Mouse (Mus musculus): ENCODE measurements around the gene Gm340. TPM values are rescaled to one million over a fixed set of nuclear protein-coding genes. Genes with fewer than 3 reads are reported as not detected.

Gene Gm340
- 1 to 10 TPM; 8.7 to 9.0 TPM for total RNA-seq (2021)

DNA sequence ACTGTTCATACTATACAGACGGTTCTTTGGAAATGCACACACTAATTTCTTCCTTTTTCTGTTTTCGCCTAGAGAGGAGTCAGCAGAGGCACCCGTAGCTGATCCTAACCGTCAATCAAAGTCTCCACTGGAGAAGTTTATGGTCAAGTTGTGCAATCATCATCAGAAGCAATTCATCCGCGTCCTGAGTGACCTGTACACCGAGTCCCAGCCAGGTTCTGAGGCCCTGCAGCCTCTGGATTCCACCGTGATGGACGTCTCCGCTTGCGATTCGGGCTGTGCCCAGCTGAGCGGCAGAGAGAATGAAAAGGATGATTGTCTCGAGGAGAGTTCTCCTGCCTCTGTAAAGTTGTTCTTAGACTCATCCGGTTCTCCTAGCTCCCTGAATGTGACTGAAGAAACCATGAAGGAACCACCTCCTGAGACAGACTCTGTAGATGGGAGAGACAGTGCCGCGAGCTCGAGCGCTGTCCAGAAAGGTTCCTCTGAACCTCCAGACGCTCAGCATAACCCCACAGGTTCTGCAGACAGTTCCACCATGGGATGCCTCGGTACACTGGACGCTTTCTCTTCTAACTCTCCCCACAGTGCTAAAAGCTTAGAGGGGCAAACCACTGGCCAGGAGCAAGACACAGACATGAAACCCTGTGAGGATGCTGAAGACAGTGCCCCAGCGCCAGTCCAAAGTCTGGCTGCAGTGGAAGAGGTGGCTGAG lies at the start of gene Gm340:
Gm340 (plus strand) TSS at position 665 of the 715 bp plus-strand sequence.
- intact Hi-C loops (cut with DNase I), result no loop called here

DNA sequence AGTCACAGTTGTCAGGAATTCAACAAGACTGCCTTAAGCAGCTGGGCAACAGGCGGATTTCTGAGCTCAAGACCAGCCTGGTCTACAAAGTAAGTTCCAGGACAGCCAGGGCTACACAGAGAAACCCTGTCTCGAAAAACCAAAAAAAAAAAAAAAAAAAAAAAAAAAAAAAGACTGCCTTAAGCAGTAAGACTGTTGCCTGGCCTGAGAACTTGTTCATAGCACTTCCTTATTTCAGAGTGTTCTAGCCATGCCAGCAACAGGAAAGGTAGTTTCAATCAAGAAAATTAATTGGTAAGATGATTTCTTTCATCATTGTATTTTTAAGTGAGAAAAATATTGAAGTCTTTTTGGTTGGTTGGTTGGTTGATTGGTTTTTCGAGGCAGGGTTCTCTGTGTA lies 48.1 kb upstream of the Gm340 start:
- intact Hi-C loops (cut with DNase I), result no loop called here

More for the DNA sequence above, at the start of gene Gm340:
- DNase-seq, result no peak

DNA sequence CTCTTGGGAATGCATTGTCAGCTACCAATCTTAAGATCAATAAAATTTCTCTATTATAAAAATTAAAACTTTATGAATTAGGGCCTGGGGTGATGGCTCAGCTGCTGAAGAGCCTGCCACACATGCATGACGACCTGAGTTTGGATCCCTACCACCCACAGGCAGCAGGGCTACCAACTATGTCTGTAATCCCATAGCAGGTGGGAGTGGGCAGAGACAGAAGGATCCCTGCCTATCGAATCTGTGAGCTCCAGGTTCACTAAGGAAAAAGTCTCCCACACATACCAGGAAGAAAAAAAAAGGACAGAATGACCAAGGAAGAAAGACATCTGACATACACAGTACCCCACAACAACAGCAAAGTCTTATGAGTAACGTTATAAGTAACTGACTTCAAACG lies 25.2 kb upstream of the Gm340 start:
- intact Hi-C loops (cut with DNase I), result no loop called here
- DNase-seq, result no peak

More for the DNA sequence above, 48.1 kb upstream of the Gm340 start:
- no peak for DNase-seq

DNA sequence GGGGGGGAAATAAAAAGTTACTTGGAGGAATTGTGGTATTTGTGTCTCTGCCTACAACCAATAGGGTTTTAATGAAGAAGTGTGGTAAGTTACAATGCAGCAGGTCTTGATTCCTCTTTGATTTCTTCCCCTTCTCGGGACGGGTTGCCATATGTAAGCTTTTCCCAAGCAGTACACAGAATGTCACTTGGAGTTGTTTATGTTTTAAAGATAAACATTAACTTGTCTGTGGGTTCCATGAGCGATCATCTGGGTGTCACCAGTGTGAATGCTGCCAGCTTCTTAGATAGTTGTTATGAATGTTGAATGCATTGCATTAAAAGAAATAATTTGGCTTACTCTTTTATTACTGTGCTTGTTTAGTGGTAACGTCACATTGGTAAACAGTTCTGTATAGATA lies 24.7 kb upstream of the Gm340 start:
- DNase-seq, result no peak
- intact Hi-C loops (cut with DNase I), result no loop called here

DNA sequence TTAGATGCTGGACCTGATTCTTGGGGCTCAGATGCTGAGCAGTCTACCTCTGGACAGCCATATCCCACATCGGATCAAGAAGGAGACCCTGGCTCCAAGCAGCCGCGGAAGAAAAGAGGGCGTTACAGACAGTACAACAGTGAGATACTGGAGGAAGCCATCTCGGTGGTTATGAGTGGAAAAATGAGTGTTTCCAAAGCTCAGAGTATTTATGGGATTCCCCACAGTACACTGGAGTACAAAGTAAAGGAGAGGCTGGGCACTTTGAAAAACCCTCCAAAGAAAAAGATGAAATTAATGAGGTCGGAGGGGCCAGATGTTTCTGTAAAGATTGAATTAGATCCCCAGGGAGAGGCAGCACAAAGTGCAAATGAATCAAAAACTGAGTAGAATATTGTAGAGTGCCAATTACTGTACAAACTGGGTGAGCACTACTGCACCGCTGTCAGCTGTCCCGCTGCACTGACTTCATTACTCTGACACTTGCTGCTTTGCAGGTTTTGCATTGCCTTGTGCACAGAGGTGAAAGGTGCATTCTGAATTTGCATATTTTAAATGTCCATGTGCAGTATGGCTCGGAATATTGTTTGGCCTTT lies 23.2 kb upstream of the Gm340 start:
- intact Hi-C loops (cut with DNase I), result no loop called here
- no peak for DNase-seq

DNA sequence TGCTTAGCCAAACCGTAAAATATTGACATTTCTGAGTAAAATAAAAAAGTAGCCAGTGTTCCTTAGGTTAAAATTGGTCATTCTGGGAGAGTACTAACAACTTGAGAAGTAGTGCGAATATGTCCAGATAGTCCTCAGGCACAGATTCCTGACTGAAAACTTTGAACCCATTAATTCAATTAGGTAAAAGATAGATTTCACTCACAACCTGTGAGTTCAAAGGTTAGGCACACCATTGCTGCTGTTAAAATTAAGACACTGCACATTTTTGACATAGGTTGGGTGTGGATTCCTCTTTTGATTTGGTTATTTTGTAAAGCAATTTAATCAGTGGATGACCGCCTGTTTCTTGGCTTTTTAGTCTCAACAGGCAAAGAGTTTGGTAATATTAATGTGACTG lies 21.3 kb upstream of the Gm340 start:
- DNase-seq, result no peak
- intact Hi-C loops (cut with DNase I), result no loop called here

DNA sequence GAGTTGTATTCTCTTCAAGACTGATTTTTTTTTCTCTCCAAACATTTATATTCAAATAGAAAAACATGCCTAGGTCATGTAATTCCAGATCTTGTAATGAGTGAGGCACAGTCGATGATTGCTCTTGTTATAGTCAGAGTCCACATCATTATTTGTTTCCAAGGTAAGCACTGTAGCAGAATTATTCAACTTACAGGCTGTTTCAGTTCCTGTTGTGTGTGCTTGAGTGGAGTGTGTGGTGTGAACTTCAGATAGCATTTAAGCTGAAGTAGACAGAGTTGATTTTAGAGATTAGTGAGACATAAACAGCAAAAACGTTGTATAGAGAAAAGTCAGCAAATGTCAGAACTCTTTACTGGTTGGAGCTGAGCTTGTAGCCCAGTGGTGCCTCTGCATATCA lies 13.4 kb upstream of the Gm340 start:
- no peak for DNase-seq
- intact Hi-C loops (cut with DNase I), result no loop called here

DNA sequence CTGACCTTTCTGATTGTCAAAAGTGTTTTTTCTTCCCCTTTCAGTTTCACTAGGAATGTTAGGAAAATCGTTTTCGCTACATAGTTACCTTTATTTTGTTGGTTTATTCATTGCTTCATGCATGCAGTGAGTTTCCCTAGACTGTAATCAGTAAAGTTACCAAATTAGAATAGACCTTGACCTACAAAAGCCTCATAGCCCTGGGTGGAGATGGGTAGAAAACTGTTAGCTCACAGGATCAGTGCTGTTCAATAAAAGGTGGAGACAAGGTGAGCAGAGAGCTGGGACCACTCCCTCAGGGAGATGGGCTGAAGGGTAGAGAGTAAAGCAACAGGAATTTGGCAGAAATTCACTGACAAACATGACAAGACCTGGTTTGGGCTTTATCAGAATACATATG lies 8.5 kb upstream of the Gm340 start:
- intact Hi-C loops (cut with DNase I), result no loop called here
- no peak for DNase-seq

DNA sequence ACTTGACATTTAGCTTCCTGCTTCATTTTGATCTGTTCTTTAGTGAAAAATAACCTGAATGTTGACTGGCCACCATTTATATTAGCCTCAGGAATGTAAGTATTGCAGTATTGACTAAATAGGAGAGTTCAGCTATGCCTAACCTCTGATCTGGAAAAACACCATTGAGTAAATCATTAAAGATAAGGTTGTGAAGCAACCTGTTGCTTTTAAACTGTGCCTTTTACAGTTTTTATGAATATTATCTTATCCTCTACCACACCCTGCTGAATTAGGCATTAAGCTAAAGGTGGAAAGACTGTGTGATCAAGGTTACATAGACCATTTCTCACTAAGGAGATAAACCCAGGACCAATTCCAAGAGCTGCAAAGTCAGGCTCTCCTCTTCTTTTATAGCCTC lies 4.6 kb upstream of the Gm340 start:
- intact Hi-C loops (cut with DNase I), result no loop called here

DNA sequence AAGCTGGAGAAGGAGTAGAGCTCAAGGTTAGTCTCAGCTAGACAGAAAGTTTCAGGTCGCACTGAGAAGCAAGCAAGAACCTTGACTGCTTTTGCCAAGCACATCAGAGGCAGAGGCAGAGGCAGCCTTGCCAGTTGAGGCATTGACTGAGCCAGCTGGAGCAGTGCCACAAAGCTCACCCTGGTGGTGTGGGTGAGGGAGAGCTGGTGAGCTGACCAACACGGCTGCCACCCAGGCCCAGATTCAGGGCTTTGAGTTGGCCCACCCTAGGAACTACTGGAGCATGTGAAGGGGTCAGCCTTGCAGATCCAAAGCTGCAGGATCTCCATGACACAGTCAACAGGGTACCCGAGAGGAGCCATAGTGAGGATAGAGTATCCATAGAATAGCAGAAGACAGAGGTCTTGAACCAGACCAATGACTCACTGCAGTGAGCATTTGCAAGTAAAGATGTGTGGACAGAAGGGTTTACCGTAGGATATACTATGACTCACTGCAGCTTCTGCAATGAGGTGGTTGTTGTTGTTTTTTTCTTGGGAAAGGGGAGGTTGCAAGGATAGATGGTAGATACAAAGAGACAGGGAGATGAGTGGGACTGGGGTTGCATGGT lies 2.8 kb upstream of the Gm340 start:
- DNase-seq, result peak in 1 of 2 experiments; percentile 18
- intact Hi-C loops (cut with DNase I), result no loop called here

More for the DNA sequence above, 4.6 kb upstream of the Gm340 start:
- DNase-seq, result no peak

DNA sequence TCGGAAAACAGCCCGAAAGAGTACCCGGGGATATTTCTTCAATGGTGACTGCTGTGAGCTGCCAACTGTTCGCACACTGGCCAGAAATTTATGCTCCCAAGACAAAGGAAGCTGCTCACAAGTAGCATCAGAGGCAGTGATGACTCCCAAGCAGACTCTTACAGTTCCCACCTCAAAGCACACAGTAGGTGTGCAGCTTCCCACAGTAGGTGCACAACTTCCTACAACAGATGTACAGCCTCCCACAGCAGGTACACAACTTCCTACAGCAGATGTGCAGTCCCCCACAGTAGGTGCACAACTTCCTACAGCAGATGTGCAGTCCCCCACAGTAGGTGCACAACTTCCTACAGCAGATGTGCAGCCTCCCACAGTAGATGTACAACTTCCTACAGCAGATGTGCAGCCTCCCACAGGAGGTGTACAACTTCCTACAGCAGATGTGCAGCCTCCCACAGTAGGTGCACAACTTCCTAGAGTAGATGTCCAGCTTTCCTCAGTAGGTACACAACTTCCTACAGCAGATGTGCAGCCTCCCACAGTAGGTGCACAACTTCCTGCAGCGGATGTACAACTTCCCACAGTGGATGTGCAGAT lies 846 bp downstream of the Gm340 start:
- intact Hi-C loops (cut with DNase I), result no loop called here
- DNase-seq, result no peak

DNA sequence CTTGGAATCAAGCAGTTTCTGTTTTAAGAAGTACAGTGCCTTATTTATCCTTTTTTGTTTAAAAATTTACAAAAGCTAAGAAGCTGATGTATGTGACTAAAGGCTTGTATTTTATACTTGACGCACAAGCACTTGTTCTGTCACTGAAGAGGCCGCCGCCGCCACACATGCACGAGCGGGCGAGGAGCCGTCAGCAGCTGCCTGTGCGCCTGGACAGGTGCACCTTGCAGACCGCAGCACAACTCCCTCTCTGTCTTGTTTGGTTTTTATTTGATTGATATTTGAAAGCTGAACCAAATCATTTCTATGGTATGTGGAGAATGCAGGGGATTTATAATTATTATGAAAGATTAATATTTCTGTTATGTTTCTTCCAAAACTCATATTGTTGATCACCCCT lies 4.6 kb downstream of the Gm340 start:
- intact Hi-C loops (cut with DNase I), result no loop called here
- no peak for DNase-seq

DNA sequence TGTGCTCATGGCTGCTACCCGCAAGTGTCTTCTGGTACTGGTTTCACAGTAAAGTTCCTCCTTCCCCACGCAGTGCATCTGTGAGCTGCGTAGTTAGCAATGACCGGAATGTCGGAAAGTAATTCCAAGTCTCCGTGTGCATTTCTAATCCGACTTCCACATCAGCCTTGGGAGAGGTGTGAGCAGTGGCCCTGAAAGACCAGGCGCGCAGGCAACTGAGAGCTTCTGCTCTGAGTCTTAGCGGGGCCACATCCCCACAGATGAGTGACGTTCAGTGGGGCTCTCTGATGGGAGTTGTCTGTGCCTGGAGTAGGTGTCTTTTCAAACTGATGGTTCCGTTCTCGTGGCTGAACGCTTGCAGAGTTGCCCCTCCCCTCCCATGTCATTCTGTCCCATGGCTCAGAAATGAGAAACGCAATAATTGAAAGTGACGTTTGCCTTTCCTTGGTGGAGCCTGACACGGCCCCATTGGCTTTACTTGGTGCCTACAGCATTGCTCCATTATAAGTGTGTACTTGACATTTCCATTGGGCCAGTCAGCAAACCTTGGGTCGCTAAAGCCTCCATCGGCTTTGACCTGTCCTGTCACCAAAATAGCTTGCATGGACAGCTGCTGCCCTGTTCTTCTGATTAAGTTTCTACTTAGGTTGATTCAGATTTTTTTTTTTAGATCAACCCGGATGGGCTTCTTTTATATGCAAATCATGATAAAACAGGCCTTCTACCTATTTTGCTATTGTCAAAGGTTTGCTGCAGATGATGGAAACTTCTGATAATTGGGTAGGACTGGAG lies 5.5 kb downstream of the Gm340 start:
- intact Hi-C loops (cut with DNase I), result no loop called here
- no peak for DNase-seq

DNA sequence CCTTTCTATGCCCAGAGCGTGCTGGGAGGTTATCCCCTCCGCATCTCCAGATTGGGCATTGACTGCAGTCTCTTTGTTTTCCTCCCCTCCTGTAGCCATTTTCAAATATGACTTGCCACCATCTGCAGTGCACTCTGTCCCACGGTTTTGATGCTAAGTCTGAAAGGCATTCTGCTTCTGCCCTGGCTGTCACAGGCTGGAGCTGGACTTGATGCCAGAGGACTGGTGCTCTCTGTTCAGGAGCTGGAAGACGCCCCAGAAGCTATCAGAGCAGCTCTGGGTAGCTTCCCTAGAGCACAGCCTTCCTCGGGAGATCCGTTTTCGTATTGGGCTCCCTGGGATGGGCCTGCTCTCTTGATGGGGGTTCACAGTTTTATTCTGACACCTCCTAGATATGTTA lies 6.9 kb downstream of the Gm340 start:
- no peak for DNase-seq
- intact Hi-C loops (cut with DNase I), result no loop called here

DNA sequence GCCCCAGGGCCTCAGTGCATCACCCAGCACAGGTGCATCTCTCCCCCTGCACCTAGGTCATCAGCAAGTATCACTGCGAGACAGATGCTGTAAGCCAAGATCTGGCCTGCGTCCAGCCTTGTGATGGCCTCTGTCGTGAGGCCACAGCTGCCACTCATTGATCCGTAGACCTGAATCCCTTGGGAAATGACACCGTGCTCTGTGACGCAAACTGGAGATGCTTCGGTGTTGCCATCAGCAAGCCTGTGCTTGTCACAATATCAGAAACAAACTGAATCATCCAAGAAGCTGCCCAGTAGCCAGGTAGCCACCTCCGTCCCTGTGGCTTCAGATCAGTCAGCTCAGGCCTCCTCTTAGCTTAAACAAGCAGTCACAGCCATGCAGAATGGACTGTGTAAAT lies 7.5 kb downstream of the Gm340 start:
- intact Hi-C loops (cut with DNase I), result no loop called here
- DNase-seq, result no peak

DNA sequence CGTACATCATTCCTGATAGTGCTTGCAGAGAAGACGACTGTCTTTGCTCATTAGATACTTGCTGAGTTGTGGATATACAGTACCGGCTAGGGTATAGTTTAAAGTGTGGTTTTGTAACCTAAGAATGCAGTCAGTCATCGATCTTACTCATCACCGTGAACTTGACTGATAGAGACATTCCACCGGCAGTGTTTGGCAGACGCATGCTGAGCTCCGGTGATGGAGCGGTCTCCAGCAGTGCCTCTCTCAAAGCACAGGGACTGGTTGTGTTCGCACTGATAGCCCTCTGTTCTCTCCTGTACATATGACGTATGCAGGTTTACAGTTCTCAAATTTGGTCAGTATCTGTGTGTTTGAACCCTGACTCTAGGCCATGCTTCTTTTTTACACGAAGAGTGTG lies 9.6 kb downstream of the Gm340 start:
- intact Hi-C loops (cut with DNase I), result no loop called here
- no peak for DNase-seq

DNA sequence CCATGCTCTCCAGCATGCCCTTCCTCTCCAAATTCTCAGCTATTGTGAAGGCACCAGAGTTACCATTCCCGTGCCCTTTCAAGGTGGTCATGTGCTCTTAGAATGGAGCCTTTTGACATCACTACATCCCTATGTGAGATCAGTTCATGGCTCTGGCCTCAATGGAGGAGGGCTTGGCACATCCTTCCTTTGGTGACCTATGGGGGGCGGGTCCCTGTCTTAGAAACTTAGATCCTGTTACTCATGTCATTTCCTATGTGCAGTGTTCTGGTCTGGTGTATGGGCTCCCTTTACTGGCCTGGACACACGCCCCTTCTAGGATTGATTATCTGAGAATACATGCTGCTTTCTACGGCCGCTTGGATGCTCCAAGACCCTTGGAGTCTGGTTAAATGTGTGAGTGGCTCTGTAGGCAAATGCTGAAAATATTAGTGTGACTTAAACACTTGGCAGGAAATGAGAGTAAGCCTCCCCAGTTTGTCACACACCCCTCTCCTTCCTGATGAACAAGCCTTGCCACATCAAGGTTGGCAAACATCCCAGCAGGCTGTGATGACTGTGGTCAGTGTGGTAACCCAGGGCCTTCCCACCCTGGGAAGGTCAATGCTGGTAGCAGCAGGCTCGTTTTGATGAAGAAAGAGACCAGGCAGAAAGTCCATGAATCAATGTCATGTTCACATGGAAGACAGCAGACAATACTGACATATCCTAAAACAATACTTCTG lies 15.2 kb downstream of the Gm340 start:
- DNase-seq, result peak; percentile 29 to 35
- intact Hi-C loops (cut with DNase I), result no loop called here

DNA sequence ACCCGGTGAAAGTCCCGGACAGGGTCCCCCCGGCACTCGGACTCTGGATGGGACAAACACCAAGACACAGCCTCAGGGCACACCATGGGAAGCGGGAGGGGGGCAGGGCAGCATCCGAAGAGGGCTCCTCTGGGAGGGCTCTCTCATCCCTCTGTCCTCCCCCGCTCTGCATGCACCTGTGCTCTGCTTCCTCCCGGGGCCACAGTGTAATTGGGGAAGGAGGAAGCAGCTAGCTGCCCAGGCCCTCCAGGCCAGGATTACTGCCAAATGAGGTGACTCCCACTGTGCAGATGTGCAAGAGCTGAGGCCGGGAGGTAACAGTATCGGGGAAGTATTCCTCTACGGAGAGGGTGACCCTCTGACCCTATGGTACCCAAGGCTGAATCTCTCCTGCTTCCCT lies 18.5 kb downstream of the Gm340 start:
- intact Hi-C loops (cut with DNase I), result no loop called here
- no peak for DNase-seq

DNA sequence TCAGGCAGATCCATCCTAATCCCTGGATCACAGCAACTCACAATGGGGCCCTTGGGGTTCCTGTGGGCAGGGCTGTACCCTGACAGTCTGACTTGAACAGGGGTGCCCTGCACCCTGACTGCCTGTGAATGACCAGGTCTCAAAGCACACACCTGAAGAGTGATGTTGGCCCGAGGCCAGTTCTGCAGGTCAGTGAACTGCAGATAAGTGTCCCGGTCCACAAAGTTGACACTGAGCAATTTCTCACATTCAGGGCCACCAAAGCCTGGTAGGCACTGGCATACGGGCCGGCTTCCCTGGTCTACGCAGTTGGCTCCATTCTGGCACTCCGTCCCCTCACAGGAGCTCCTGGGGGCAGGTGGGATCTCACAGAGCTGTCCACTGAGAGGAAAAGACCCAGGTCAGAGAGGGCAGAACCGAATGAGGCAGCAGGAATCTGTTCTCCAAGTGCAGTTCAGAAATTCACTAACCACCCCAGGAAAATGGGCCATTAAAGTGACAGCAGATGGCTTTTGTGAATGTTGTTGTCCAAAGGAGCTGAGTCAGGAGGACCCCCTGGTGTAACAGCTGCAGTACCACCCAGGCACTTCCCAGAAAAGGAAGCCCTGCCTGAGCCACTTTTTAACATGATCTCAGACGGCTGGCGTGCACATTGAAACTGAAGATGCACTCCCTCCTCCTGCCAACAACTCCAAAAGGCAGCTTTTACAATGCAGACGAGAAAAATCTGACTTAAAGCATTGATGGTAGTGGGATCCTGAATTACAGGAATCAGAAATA lies 24.2 kb downstream of the Gm340 start:
- intact Hi-C loops (cut with DNase I), result no loop called here

DNA sequence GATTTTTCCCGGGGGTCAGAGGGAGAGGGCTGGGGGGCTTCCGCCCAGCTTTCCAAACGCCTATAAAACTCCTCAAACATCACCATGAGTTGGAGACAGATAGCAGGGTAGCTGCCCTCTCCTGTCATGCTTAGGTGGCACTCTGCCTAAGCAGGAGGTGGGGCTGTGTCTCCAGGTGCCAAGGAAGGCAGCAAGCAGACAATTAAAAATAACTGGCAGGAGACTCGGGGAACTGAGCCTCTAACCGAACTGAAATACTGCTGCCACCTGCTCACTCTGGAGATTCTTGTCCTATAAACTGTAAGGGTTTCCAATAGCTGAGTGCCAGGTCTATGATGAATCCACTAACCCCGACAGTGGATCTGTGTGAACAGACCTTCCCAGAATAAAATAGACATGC lies 29.5 kb downstream of the Gm340 start:
- DNase-seq, result no peak
- intact Hi-C loops (cut with DNase I), result no loop called here

More for the DNA sequence above, 24.2 kb downstream of the Gm340 start:
- DNase-seq, result no peak

Data from heart, postnatal 36 days (tissue).